Mouse (Mus musculus) neural tube, embryonic 14.5 days (tissue): ENCODE measurements at regions not wholly inside any gene's neighbourhood (a gene's known extent, or its start where the extent isn't known, plus 50 kb on each side); places are given as distances from the start of the nearest gene placed in this dataset.
"Not testable (repeated sequence)": the region's sequence is repeated elsewhere in the genome, so short reads cannot be mapped to it uniquely, and the experiment has no call there.

Source experiments
- ATAC-seq: fragments of 200-750 bp; cut with Nextera tagmentation; 2 replicates; pipeline ENCODE4 v1.8.0; 2017; ENCODE audit warnings: low read depth, mild to moderate bottlenecking, moderate TSS enrichment, moderate library complexity
- H3K27ac ChIP-seq: fragments of 300-500 bp; sonication (generic); 2 replicates; pipeline ENCODE4 v1.5.1; 2014; ENCODE audit warnings: low read depth, mild to moderate bottlenecking, control low read depth, low read length, moderate library complexity, mixed read lengths
- H3K27me3 ChIP-seq: fragments of 300-500 bp; sonication (generic); 2 replicates; pipeline ENCODE4 v1.6.1; 2014; ENCODE audit warnings: low read length; ENCODE audit not compliant: control insufficient read depth, insufficient read depth
- H3K36me3 ChIP-seq: fragments of 300-500 bp; sonication (generic); 2 replicates; pipeline ENCODE4 v1.6.1; 2014; ENCODE audit warnings: low read length, mixed read lengths; ENCODE audit not compliant: control insufficient read depth, insufficient read depth
- H3K4me1 ChIP-seq: fragments of 300-500 bp; sonication (generic); 2 replicates; pipeline ENCODE4 v1.6.1; 2014; ENCODE audit warnings: low read length; ENCODE audit not compliant: control insufficient read depth, insufficient read depth
- H3K4me2 ChIP-seq: fragments of 300-500 bp; sonication (generic); 2 replicates; pipeline ENCODE4 v1.6.1; 2014; ENCODE audit warnings: mild to moderate bottlenecking, low read depth, low read length, control low read depth
- H3K4me3 ChIP-seq: fragments of 300-500 bp; sonication (generic); 2 replicates; pipeline ENCODE4 v1.5.1; 2014; ENCODE audit warnings: low read depth, low read length, control low read depth, mixed read lengths
- H3K9ac ChIP-seq: fragments of 300-500 bp; sonication (generic); replicated peaks from 2 replicates; pipeline ENCODE4 v1.6.1; 2014; ENCODE audit warnings: low read depth, mild to moderate bottlenecking, control low read depth, low read length, mixed read lengths
- H3K9me3 ChIP-seq: fragments of 300-500 bp; sonication (generic); 2 replicates; pipeline ENCODE4 v1.6.1; 2016; ENCODE audit warnings: low read length; ENCODE audit not compliant: control insufficient read depth
- WGBS: fragments of 180-500 bp; shearing (Covaris S2); extraction: QIAGEN DNeasy Blood & Tissue Kit; methylation state at CpG from one replicate; pipeline ENCODE4 v1.1.7; 2014; 5-methylcytosine and 5-hydroxymethylcytosine counted together

- no peak overlapping the region for H3K27ac ChIP-seq
- no peak overlapping the region for H3K9ac ChIP-seq
- no peak for ATAC-seq
- H3K4me2 ChIP-seq = no peak overlapping the region
- no peaks in the 10 kb centered on the region for H3K9me3 ChIP-seq
- no peak overlapping the region for H3K4me3 ChIP-seq
- no peaks in the 10 kb centered on the region for H3K4me1 ChIP-seq
- H3K36me3 ChIP-seq = no peaks in the 10 kb centered on the region
- WGBS = 97% methylated on average over 4 of the region's 4 CpGs
- H3K27me3 ChIP-seq = no peaks in the 10 kb centered on the region
Observed at GRCm38 (mm10) chr9:13105426-13105825, 140.2 kb downstream of the Jrkl start.

GRCm38 (mm10) chr9:13083669-13084068 is 162.0 kb downstream of the Jrkl start:
- Histone ChIP-seq H3K27me3 (no peaks in the 10 kb centered on the region), H3K27ac (no peak overlapping the region), H3K9ac (no peak overlapping the region), H3K4me1 (no peaks in the 10 kb centered on the region), H3K36me3 (no peaks in the 10 kb centered on the region), H3K4me3 (no peak overlapping the region), H3K4me2 (no peak overlapping the region), H3K9me3 (no peaks in the 10 kb centered on the region)
- 90% methylated on average over 11 of the region's 11 CpGs for WGBS
- no peak for ATAC-seq

- Histone ChIP-seq H3K4me3 (no peak overlapping the region), H3K9ac (no peak overlapping the region), H3K27ac (no peak overlapping the region), H3K36me3 (no peaks in the 10 kb centered on the region), H3K9me3 (no peaks in the 10 kb centered on the region), H3K27me3 (no peaks in the 10 kb centered on the region), H3K4me2 (no peak overlapping the region), H3K4me1 (no peaks in the 10 kb centered on the region)
- ATAC-seq = no peak
Observed at GRCm38 (mm10) chr9:13049079-13049478, 196.6 kb downstream of the Jrkl start.

GRCm38 (mm10) chr9:13019025-13019424 is 226.6 kb downstream of the Jrkl start:
- H3K4me1 ChIP-seq = no peaks in the 10 kb centered on the region
- ATAC-seq = no peak
- no peak overlapping the region for H3K4me2 ChIP-seq
- no peaks in the 10 kb centered on the region for H3K27me3 ChIP-seq
- H3K4me3 ChIP-seq = no peak overlapping the region
- no peaks in the 10 kb centered on the region for H3K36me3 ChIP-seq
- no peaks in the 10 kb centered on the region for H3K9me3 ChIP-seq
- H3K9ac ChIP-seq = no peak overlapping the region
- no peak overlapping the region for H3K27ac ChIP-seq

- WGBS = 95% methylated on average over 1 of the region's 1 CpGs
- H3K27me3 ChIP-seq, H3K36me3 ChIP-seq, ATAC-seq, H3K4me1 ChIP-seq, H3K4me3 ChIP-seq, H3K9me3 ChIP-seq, H3K4me2 ChIP-seq, H3K27ac ChIP-seq, H3K9ac ChIP-seq: not testable (repeated sequence)
Observed at GRCm38 (mm10) chr9:12983209-12983608, 262.4 kb downstream of the Jrkl start.

GRCm38 (mm10) chr9:12973022-12973421 is 272.6 kb downstream of the Jrkl start:
- WGBS = 47% methylated on average over 1 of the region's 1 CpGs
- Histone ChIP-seq H3K9ac (no peak overlapping the region), H3K4me1 (no peaks in the 10 kb centered on the region), H3K27ac (no peak overlapping the region), H3K4me3 (no peak overlapping the region), H3K4me2 (no peak overlapping the region), H3K36me3 (no peaks in the 10 kb centered on the region), H3K27me3 (no peaks in the 10 kb centered on the region), H3K9me3 (no peaks in the 10 kb centered on the region)
- no peak for ATAC-seq

- Histone ChIP-seq H3K27me3 (no peaks in the 10 kb centered on the region), H3K36me3 (no peaks in the 10 kb centered on the region), H3K9me3 (no peaks in the 10 kb centered on the region), H3K27ac (no peak overlapping the region), H3K4me1 (no peaks in the 10 kb centered on the region), H3K4me2 (no peak overlapping the region), H3K4me3 (no peak overlapping the region), H3K9ac (no peak overlapping the region)
- no peak for ATAC-seq
- 78% methylated on average over 2 of the region's 2 CpGs for WGBS
Observed at GRCm38 (mm10) chr9:12960337-12960736, 285.3 kb downstream of the Jrkl start.

- 56% methylated on average over 1 of the region's 1 CpGs for WGBS
- Histone ChIP-seq H3K4me1 (no peaks in the 10 kb centered on the region), H3K4me3 (no peak overlapping the region), H3K27me3 (no peaks in the 10 kb centered on the region), H3K4me2 (no peak overlapping the region), H3K27ac (no peak overlapping the region), H3K36me3 (no peaks in the 10 kb centered on the region), H3K9me3 (no peaks in the 10 kb centered on the region), H3K9ac (no peak overlapping the region)
- no peak for ATAC-seq
Observed at GRCm38 (mm10) chr9:12946088-12946487, 299.5 kb downstream of the Jrkl start.

- no peaks in the 10 kb centered on the region for H3K4me1 ChIP-seq
- no peak for ATAC-seq
- no peaks in the 10 kb centered on the region for H3K9me3 ChIP-seq
- H3K36me3 ChIP-seq = no peaks in the 10 kb centered on the region
- no peak overlapping the region for H3K27ac ChIP-seq
- H3K27me3 ChIP-seq = no peaks in the 10 kb centered on the region
- 61% methylated on average over 2 of the region's 2 CpGs for WGBS
- no peak overlapping the region for H3K4me3 ChIP-seq
- no peak overlapping the region for H3K4me2 ChIP-seq
- no peak overlapping the region for H3K9ac ChIP-seq
Observed at GRCm38 (mm10) chr9:12945476-12945875, 300.2 kb downstream of the Jrkl start.

GRCm38 (mm10) chr9:12945037-12945436 is 300.6 kb downstream of the Jrkl start:
- Histone ChIP-seq H3K27ac (no peak overlapping the region), H3K4me3 (no peak overlapping the region), H3K36me3 (no peaks in the 10 kb centered on the region), H3K4me2 (no peak overlapping the region), H3K4me1 (no peaks in the 10 kb centered on the region), H3K9me3 (no peaks in the 10 kb centered on the region), H3K27me3 (no peaks in the 10 kb centered on the region), H3K9ac (no peak overlapping the region)
- 53% methylated on average over 4 of the region's 4 CpGs for WGBS
- ATAC-seq = no peak
